Mouse (Mus musculus) kidney, embryonic 15.5 days (tissue): ENCODE data around the gene Urah. TPM values are rescaled to one million over a fixed set of nuclear protein-coding genes. Genes with fewer than 3 reads are reported as not detected.

ENCODE experiments used
- ATAC-seq: fragments of 200-750 bp; cut with Nextera tagmentation; replicated peaks from 2 replicates; pipeline ENCODE4 v1.8.0; 2017; ENCODE audit warnings: moderate TSS enrichment; ENCODE audit not compliant: low FRiP score
- H3K27ac ChIP-seq: fragments of 300-500 bp; sonication (generic); 2 replicates; pipeline ENCODE4 v1.5.1; 2015; ENCODE audit warnings: mild to moderate bottlenecking, inconsistent platforms
- H3K27me3 ChIP-seq: fragments of 300-500 bp; sonication (generic); 2 replicates; pipeline ENCODE4 v1.6.1; 2015; ENCODE audit warnings: inconsistent platforms
- H3K36me3 ChIP-seq: fragments of 300-500 bp; sonication (generic); 2 replicates; pipeline ENCODE4 v1.6.1; 2015; ENCODE audit warnings: inconsistent platforms
- H3K4me1 ChIP-seq: fragments of 300-500 bp; sonication (generic); 2 replicates; pipeline ENCODE4 v1.6.1; 2015; ENCODE audit warnings: inconsistent platforms
- H3K4me2 ChIP-seq: fragments of 300-500 bp; sonication (generic); 2 replicates; pipeline ENCODE4 v1.6.1; 2015; ENCODE audit warnings: moderate library complexity, mild to moderate bottlenecking, inconsistent platforms
- H3K4me3 ChIP-seq: fragments of 300-500 bp; sonication (generic); replicated peaks from 2 replicates; pipeline ENCODE4 v1.5.1; 2015; ENCODE audit warnings: mild to moderate bottlenecking, inconsistent platforms
- H3K9ac ChIP-seq: fragments of 300-500 bp; sonication (generic); 2 replicates; pipeline ENCODE4 v1.6.1; 2015; ENCODE audit warnings: mild to moderate bottlenecking, inconsistent platforms
- H3K9me3 ChIP-seq: fragments of 300-500 bp; sonication (generic); replicated peaks from 2 replicates; pipeline ENCODE4 v1.6.1; 2016; ENCODE audit warnings: inconsistent platforms
- WGBS: fragments of 180-500 bp; shearing (Covaris S2); methylation state at CpG from one replicate; pipeline ENCODE4 v1.1.7; 2015; ENCODE audit warnings: mixed read lengths; 5-methylcytosine and 5-hydroxymethylcytosine counted together
- polyA plus RNA-seq: library from polyadenylated mRNA; unstranded; fragments of >200 nt; fragmentation: Nextera tagmentation; extraction: Ambion mirVana; gene quantifications from 2 replicates; pipeline ENCODE4 v1.2.1, GENCODE M21; 2015

Urah gene
- polyA plus RNA-seq, 1 experiment from 2014 or later, result 0.62 TPM

GRCm38 (mm10) chr7:140821305-140821652 lies 13.5 kb upstream of the Urah start:
- H3K27ac ChIP-seq, result no peak overlapping the region
- H3K9ac ChIP-seq, result peak overlapping the region; percentile 42; the same call in 1 of the 2 replicates
- no peaks in the 10 kb centered on the region for H3K36me3 ChIP-seq
- 54% methylated on average over 5 of the region's 5 CpGs for WGBS
- H3K9me3 ChIP-seq, result no peaks in the 10 kb centered on the region
- peak overlapping the region; percentile 56 for H3K4me3 ChIP-seq
- ATAC-seq, result 0 out of 2 replicates have a peak, but pooled peaks have one; percentile 22
- peaks cover 10% of the 10 kb centered on the region for H3K4me1 ChIP-seq
- H3K27me3 ChIP-seq, result no peaks in the 10 kb centered on the region
- peak overlapping the region; percentile 90 for H3K4me2 ChIP-seq

GRCm38 (mm10) chr7:140821653-140822329 lies 13.0 kb upstream of the Urah start, which contains the start of gene Zfp941:
TSS of gene Zfp941 (minus strand) at chr7:140822178.
- peak; percentile 85 for ATAC-seq
- Histone ChIP-seq H3K27ac (no peak within 1 kb of the TSS), H3K9me3 (no peaks in the 10 kb centered on the region), H3K36me3 (no peaks in the 10 kb centered on the region), H3K4me2 (peak within 1 kb of the TSS; percentile 90), H3K4me3 (peak within 1 kb of the TSS; percentile 56), H3K4me1 (peaks cover 10% of the 10 kb centered on the region), H3K27me3 (peaks cover 5% of the 10 kb centered on the region; the same call in 1 of the 2 replicates), H3K9ac (peak within 1 kb of the TSS; percentile 42)
- WGBS, result 2% methylated on average over 21 of the region's 21 CpGs

GRCm38 (mm10) chr7:140822731-140823130 lies 12.1 kb upstream of the Urah start:
- no peak overlapping the region for H3K4me3 ChIP-seq
- no peak overlapping the region for H3K4me2 ChIP-seq
- WGBS, result 90% methylated on average over 4 of the region's 4 CpGs
- no peaks in the 10 kb centered on the region for H3K36me3 ChIP-seq
- peaks cover 7% of the 10 kb centered on the region; the same call in 1 of the 2 replicates for H3K27me3 ChIP-seq
- no peak overlapping the region for H3K9ac ChIP-seq
- no peak overlapping the region for H3K27ac ChIP-seq
- ATAC-seq, result no peak
- H3K4me1 ChIP-seq, result peaks cover 10% of the 10 kb centered on the region
- no peaks in the 10 kb centered on the region for H3K9me3 ChIP-seq

- 30% methylated on average over 8 of the region's 8 CpGs for WGBS
- no peak overlapping the region for H3K4me2 ChIP-seq
- no peak overlapping the region for H3K4me3 ChIP-seq
- H3K27me3 ChIP-seq, result peaks cover 7% of the 10 kb centered on the region; the same call in 1 of the 2 replicates
- no peak overlapping the region for H3K27ac ChIP-seq
- ATAC-seq, result no peak; the same call in 1 of the 2 replicates
- no peaks in the 10 kb centered on the region for H3K4me1 ChIP-seq
- no peak overlapping the region for H3K9ac ChIP-seq
- no peaks in the 10 kb centered on the region for H3K36me3 ChIP-seq
- H3K9me3 ChIP-seq, result no peaks in the 10 kb centered on the region
Measured at GRCm38 (mm10) chr7:140828171-140828881, 6.5 kb upstream of the Urah start.

- no peaks in the 10 kb centered on the region for H3K9me3 ChIP-seq
- H3K9ac ChIP-seq, result no peak overlapping the region
- WGBS, result 62% methylated on average over 6 of the region's 6 CpGs
- no peak for ATAC-seq
- H3K27me3 ChIP-seq, result peaks cover 5% of the 10 kb centered on the region; the same call in 1 of the 2 replicates
- H3K4me3 ChIP-seq, result no peak overlapping the region
- H3K27ac ChIP-seq, result no peak overlapping the region
- H3K36me3 ChIP-seq, result no peaks in the 10 kb centered on the region
- no peaks in the 10 kb centered on the region for H3K4me1 ChIP-seq
- no peak overlapping the region for H3K4me2 ChIP-seq
Measured at GRCm38 (mm10) chr7:140831447-140831846, 3.4 kb upstream of the Urah start.

GRCm38 (mm10) chr7:140833341-140833740 lies 1.5 kb upstream of the Urah start:
- no peak for ATAC-seq
- 86% methylated on average over 4 of the region's 4 CpGs for WGBS
- Histone ChIP-seq H3K36me3 (no peaks in the 10 kb centered on the region), H3K27ac (no peak overlapping the region), H3K4me3 (no peak overlapping the region), H3K9me3 (no peaks in the 10 kb centered on the region), H3K27me3 (no peaks in the 10 kb centered on the region; the same call in 1 of the 2 replicates), H3K4me2 (no peak overlapping the region), H3K4me1 (no peaks in the 10 kb centered on the region), H3K9ac (no peak overlapping the region)

- Histone ChIP-seq H3K4me3 (no peak overlapping the region), H3K9ac (no peak overlapping the region), H3K27ac (no peak overlapping the region), H3K4me1 (no peaks in the 10 kb centered on the region), H3K36me3 (no peaks in the 10 kb centered on the region), H3K4me2 (no peak overlapping the region), H3K9me3 (no peaks in the 10 kb centered on the region), H3K27me3 (peaks cover 13% of the 10 kb centered on the region; the same call in 1 of the 2 replicates)
- 80% methylated on average over 2 of the region's 2 CpGs for WGBS
- ATAC-seq, result no peak
Measured at GRCm38 (mm10) chr7:140835758-140836087, 905 bp downstream of the Urah start.

GRCm38 (mm10) chr7:140836243-140837115 lies 1.7 kb downstream of the Urah start:
- Histone ChIP-seq H3K9ac (no peak overlapping the region), H3K4me2 (no peak overlapping the region)
- WGBS, result 83% methylated on average over 9 of the region's 9 CpGs

GRCm38 (mm10) chr7:140839556-140839955 lies 4.7 kb downstream of the Urah start:
- Histone ChIP-seq H3K4me3 (no peak overlapping the region), H3K9me3 (no peaks in the 10 kb centered on the region), H3K36me3 (no peaks in the 10 kb centered on the region), H3K9ac (no peak overlapping the region), H3K4me1 (no peaks in the 10 kb centered on the region), H3K4me2 (no peak overlapping the region), H3K27me3 (peaks cover 45% of the 10 kb centered on the region), H3K27ac (no peak overlapping the region)
- ATAC-seq, result no peak
- WGBS, result 53% methylated on average over 5 of the region's 5 CpGs

More at GRCm38 (mm10) chr7:140836243-140837115, 1.7 kb downstream of the Urah start:
- no peaks in the 10 kb centered on the region for H3K9me3 ChIP-seq
- H3K36me3 ChIP-seq, result no peaks in the 10 kb centered on the region
- no peaks in the 10 kb centered on the region for H3K4me1 ChIP-seq
- peaks cover 20% of the 10 kb centered on the region for H3K27me3 ChIP-seq
- no peak overlapping the region for H3K4me3 ChIP-seq
- ATAC-seq, result no peak
- no peak overlapping the region for H3K27ac ChIP-seq

GRCm38 (mm10) chr7:140840750-140841735 lies 6.2 kb downstream of the Urah start:
- no peak overlapping the region for H3K4me2 ChIP-seq

GRCm38 (mm10) chr7:140843806-140844205 lies 9.0 kb downstream of the Urah start:
- no peak overlapping the region for H3K4me2 ChIP-seq
- no peaks in the 10 kb centered on the region for H3K36me3 ChIP-seq
- no peak overlapping the region for H3K9ac ChIP-seq
- H3K4me3 ChIP-seq, result no peak overlapping the region
- ATAC-seq, result no peak
- H3K9me3 ChIP-seq, result no peaks in the 10 kb centered on the region
- no peak overlapping the region for H3K27ac ChIP-seq
- H3K4me1 ChIP-seq, result peaks cover 3% of the 10 kb centered on the region; the same call in 1 of the 2 replicates
- WGBS, result 78% methylated on average over 7 of the region's 7 CpGs
- peaks cover 45% of the 10 kb centered on the region for H3K27me3 ChIP-seq

More at GRCm38 (mm10) chr7:140840750-140841735, 6.2 kb downstream of the Urah start:
- H3K9ac ChIP-seq, result no peak overlapping the region
- peaks cover 45% of the 10 kb centered on the region for H3K27me3 ChIP-seq
- H3K9me3 ChIP-seq, result no peaks in the 10 kb centered on the region
- H3K36me3 ChIP-seq, result no peaks in the 10 kb centered on the region
- no peak overlapping the region for H3K4me3 ChIP-seq
- H3K27ac ChIP-seq, result no peak overlapping the region
- peaks cover 3% of the 10 kb centered on the region; the same call in 1 of the 2 replicates for H3K4me1 ChIP-seq
- WGBS, result 36% methylated on average over 19 of the region's 19 CpGs
- ATAC-seq, result no peak
